Mouse (Mus musculus): ENCODE results near the gene Snd1. TPM values are rescaled to one million over a fixed set of nuclear protein-coding genes. Genes with fewer than 3 reads are reported as not detected.

Gene Snd1
- total RNA-seq, 2 experiments from 2014 or later = 76.7 to 77.9 TPM

- intact Hi-C loops (cut with DNase I) = no loop called here
Measured at GRCm38 (mm10) chr6:28464630-28465029, 10.3 kb upstream of the Snd1 start.

GRCm38 (mm10) chr6:28470017-28470602 lies 4.8 kb upstream of the Snd1 start:
- H3K27ac ChIP-seq = no peak overlapping the region
- DNase-seq (ENCODE audit: extremely low spot score in 1 of 2, low spot score in 2 of 2) = no peak
- H3K4me3 ChIP-seq = no peak overlapping the region
- intact Hi-C loops (cut with DNase I) = no loop called here
- no peak for TF ChIP-seq CTCF (IDR thresholded peaks at IDR 0.05)

More at GRCm38 (mm10) chr6:28464630-28465029, 10.3 kb upstream of the Snd1 start:
- Histone ChIP-seq H3K27ac (no peak overlapping the region), H3K4me3 (no peak overlapping the region)
- no peak for DNase-seq (ENCODE audit: extremely low spot score in 1 of 2, low spot score in 2 of 2)
- no peak for TF ChIP-seq CTCF (IDR thresholded peaks at IDR 0.05)

GRCm38 (mm10) chr6:28470621-28471020 lies 4.3 kb upstream of the Snd1 start:
- no peak for DNase-seq (ENCODE audit: extremely low spot score in 1 of 2, low spot score in 2 of 2)
- H3K4me3 ChIP-seq = no peak overlapping the region
- intact Hi-C loops (cut with DNase I) = no loop called here
- TF ChIP-seq CTCF (IDR thresholded peaks at IDR 0.05) = no peak
- H3K27ac ChIP-seq = no peak overlapping the region

- no peak for TF ChIP-seq CTCF (IDR thresholded peaks at IDR 0.05)
- intact Hi-C loops (cut with DNase I) = no loop called here
- DNase-seq (ENCODE audit: extremely low spot score in 1 of 2, low spot score in 2 of 2) = no peak
Measured at GRCm38 (mm10) chr6:28471284-28472035, 3.5 kb upstream of the Snd1 start.

GRCm38 (mm10) chr6:28474211-28474610 lies 728 bp upstream of the Snd1 start:
- Histone ChIP-seq H3K4me3 (no peak overlapping the region), H3K27ac (no peak overlapping the region)
- DNase-seq (ENCODE audit: extremely low spot score in 1 of 2, low spot score in 2 of 2) = no peak
- TF ChIP-seq CTCF (IDR thresholded peaks at IDR 0.05) = no peak
- intact Hi-C loops (cut with DNase I) = no loop called here

More at GRCm38 (mm10) chr6:28471284-28472035, 3.5 kb upstream of the Snd1 start:
- Histone ChIP-seq H3K4me3 (no peak overlapping the region), H3K27ac (no peak overlapping the region)

GRCm38 (mm10) chr6:28479865-28480751 lies 5.2 kb downstream of the Snd1 start:
- Histone ChIP-seq H3K27ac (peak overlapping the region; percentile 86), H3K4me3 (peak overlapping the region; percentile 98)
- peak; percentile 95 to 98 for DNase-seq (ENCODE audit: extremely low spot score in 1 of 2, low spot score in 2 of 2)
- intact Hi-C loops (cut with DNase I) = loop anchor here (1.0 to 5.0 kb wide), 2 partner anchors 56 to 218 kb away; no protein-coding TSS in a partner anchor
- TF ChIP-seq CTCF (IDR thresholded peaks at IDR 0.05) = no peak

- Histone ChIP-seq H3K4me3 (peak overlapping the region; percentile 98), H3K27ac (peak overlapping the region; percentile 86)
- intact Hi-C loops (cut with DNase I) = no loop called here
- no peak for TF ChIP-seq CTCF (IDR thresholded peaks at IDR 0.05)
- no peak for DNase-seq (ENCODE audit: extremely low spot score in 1 of 2, low spot score in 2 of 2)
Measured at GRCm38 (mm10) chr6:28480752-28481492, 6.0 kb downstream of the Snd1 start.

- no peak for TF ChIP-seq CTCF (IDR thresholded peaks at IDR 0.05)
- no peak for DNase-seq (ENCODE audit: extremely low spot score in 1 of 2, low spot score in 2 of 2)
- H3K27ac ChIP-seq = no peak overlapping the region
- no peak overlapping the region for H3K4me3 ChIP-seq
- intact Hi-C loops (cut with DNase I) = no loop called here
Measured at GRCm38 (mm10) chr6:28482711-28483315, 7.9 kb downstream of the Snd1 start.

- no peak overlapping the region for H3K27ac ChIP-seq
- no peak overlapping the region for H3K4me3 ChIP-seq
- TF ChIP-seq CTCF (IDR thresholded peaks at IDR 0.05) = no peak
- intact Hi-C loops (cut with DNase I) = no loop called here
- DNase-seq (ENCODE audit: extremely low spot score in 1 of 2, low spot score in 2 of 2) = no peak
Measured at GRCm38 (mm10) chr6:28486008-28486407, 11.1 kb downstream of the Snd1 start.

GRCm38 (mm10) chr6:28486471-28486870 lies 11.5 kb downstream of the Snd1 start:
- no peak overlapping the region for H3K4me3 ChIP-seq
- no peak for DNase-seq (ENCODE audit: extremely low spot score in 1 of 2, low spot score in 2 of 2)
- TF ChIP-seq CTCF (IDR thresholded peaks at IDR 0.05) = no peak
- intact Hi-C loops (cut with DNase I) = no loop called here
- no peak overlapping the region for H3K27ac ChIP-seq

GRCm38 (mm10) chr6:28486905-28487304 lies 12.0 kb downstream of the Snd1 start:
- Histone ChIP-seq H3K4me3 (no peak overlapping the region), H3K27ac (no peak overlapping the region)
- no peak for TF ChIP-seq CTCF (IDR thresholded peaks at IDR 0.05)
- DNase-seq (ENCODE audit: extremely low spot score in 1 of 2, low spot score in 2 of 2) = no peak
- intact Hi-C loops (cut with DNase I) = no loop called here

Measured in left cerebral cortex, adult 2 months (tissue).